Mouse (Mus musculus): Measurements from ENCODE around the gene Elf1. TPM values are rescaled to one million over a fixed set of nuclear protein-coding genes. Genes with fewer than 3 reads are reported as not detected.
"Not testable (repeated sequence)": the region's sequence is repeated elsewhere in the genome, so short reads cannot be mapped to it uniquely, and the experiment has no call there.

Elf1 gene
- total RNA-seq, 1 experiment from 2014 or later, result 335 TPM

DNA sequence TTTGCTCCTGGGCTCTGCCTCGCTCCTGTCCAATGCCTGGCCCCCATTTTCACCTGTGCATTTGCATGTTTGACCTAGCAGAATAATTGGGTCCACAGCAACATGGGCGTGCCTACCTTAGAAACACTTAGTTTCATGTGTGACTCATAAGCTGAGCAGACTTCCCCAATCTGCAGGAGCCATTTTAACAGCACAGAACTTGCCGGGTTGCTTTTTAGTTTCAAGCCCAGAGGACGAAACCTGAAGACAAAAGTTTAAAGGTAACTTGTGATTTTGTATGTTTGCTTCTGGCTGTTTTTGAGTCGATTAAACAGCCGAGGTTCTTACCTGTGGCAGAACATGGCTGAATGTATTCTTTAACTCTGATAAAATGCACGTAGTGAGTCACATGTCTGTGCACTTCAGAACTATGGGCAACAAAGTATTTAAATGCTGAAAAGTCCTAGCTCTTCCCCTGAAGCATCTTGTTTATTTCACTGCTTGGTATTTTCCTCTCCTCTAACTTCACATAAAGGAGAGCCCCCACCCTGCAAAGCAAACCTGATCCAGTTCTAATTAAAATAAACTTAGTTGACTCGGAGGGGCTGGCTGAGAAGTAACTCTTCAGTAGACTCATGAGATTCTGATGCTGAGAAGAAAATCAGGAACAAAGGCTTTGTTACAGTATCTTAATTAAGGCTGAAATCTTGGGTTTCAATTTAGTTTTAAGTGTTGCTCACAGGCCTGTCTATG, 34.7 kb downstream of the Elf1 start:
- peak; percentile 78 to 87 for ATAC-seq (replicated peaks in 1 of 2; ENCODE audit: insufficient read depth in 1 of 2, low FRiP score in 2 of 2, low TSS enrichment in 1 of 2, low read depth in 1 of 2, poor library complexity in 2 of 2, severe bottlenecking in 2 of 2)

DNA sequence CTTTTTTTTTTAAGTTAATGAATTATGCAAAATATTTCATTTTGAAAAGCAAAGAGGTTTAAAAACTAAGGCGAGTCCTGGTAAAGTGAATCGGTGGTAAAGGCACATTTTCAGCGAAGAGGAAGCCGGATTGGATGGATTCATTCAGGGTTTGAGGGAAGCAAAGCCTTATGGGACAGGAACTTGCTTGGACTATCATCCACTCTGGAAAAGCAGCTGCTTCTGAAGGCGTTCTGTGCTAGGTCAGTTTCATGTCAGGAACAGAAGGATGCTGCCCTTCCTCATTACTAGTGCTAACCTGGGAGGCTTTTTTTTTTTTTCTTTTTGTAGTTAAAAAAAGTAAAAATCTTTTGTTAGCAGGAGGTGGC, 35.2 kb downstream of the Elf1 start:
- ATAC-seq (replicated peaks in 1 of 2; ENCODE audit: insufficient read depth in 1 of 2, low FRiP score in 2 of 2, low TSS enrichment in 1 of 2, low read depth in 1 of 2, poor library complexity in 2 of 2, severe bottlenecking in 2 of 2), result peak in 1 of 2 experiments; percentile 46; a peak in 3 of 4 replicates

DNA sequence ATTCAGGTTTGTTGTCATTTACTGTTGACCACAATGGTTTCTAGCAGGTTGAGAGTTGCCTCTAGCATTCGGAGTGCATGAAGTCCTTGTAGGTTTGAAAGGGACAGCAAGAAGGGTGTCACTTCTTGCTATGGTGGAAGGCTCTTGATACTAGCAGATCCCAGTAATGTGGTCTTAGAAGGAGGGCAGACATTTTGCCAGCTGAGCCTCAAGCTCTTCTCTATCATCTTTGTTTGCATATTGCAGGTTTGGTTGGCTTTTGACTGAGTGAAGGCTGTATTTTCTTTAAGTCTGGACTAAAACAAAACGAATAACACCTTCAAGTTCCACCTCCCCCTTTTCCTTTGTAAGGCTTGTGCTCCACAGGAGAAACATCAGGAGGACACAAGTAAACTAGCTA, 35.8 kb downstream of the Elf1 start:
- no peak for ATAC-seq (replicated peaks in 1 of 2; ENCODE audit: insufficient read depth in 1 of 2, low FRiP score in 2 of 2, low TSS enrichment in 1 of 2, low read depth in 1 of 2, poor library complexity in 2 of 2, severe bottlenecking in 2 of 2)

DNA sequence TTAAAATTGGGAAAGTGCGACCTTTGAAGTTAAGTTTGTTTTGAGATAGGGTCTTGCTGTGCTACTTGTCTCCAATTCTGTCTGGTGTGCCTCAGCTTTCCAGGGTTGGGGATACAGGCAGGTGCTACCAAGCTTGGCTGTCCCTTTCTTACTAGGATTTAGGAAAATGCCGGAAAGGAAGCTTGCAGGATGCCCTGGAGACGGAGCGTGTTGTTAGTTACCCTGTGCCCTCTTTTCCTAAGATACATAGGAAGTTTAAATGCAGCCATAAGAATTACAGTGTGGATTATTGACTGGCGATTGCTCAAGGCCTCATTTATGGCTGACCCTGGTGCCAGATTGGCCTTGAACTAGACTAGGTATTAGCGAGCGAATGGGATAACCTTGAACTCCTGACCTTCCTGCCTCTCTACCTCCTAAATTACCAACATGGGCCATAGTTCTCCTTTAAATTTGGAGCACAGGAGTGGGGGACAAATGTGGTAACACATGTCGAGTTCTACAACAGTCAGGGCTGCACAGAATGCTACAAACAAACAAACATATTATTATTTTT, 36.3 kb downstream of the Elf1 start:
- ATAC-seq (replicated peaks in 1 of 2; ENCODE audit: insufficient read depth in 1 of 2, low FRiP score in 2 of 2, low TSS enrichment in 1 of 2, low read depth in 1 of 2, poor library complexity in 2 of 2, severe bottlenecking in 2 of 2), result no peak

DNA sequence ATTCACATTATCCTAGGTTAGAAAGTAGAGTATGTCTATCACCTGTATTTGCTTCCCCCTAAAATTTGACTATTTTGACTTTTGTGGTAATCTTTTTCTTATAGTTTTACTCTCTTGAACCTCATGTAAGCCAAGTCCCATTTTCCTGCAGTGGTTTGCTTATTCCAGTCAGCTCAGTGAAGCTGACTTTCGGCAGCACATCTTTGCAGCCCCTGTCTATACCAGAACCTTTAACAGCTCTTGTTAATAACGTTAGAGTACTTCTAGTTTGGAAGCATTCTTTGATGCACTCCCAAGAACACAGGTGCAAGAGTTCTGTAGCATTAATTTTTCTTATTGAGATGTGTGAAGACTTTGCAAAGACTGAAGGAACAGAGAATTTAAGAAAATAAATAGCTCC, 37.1 kb downstream of the Elf1 start:
- no peak for ATAC-seq (replicated peaks in 1 of 2; ENCODE audit: insufficient read depth in 1 of 2, low FRiP score in 2 of 2, low TSS enrichment in 1 of 2, low read depth in 1 of 2, poor library complexity in 2 of 2, severe bottlenecking in 2 of 2)

DNA sequence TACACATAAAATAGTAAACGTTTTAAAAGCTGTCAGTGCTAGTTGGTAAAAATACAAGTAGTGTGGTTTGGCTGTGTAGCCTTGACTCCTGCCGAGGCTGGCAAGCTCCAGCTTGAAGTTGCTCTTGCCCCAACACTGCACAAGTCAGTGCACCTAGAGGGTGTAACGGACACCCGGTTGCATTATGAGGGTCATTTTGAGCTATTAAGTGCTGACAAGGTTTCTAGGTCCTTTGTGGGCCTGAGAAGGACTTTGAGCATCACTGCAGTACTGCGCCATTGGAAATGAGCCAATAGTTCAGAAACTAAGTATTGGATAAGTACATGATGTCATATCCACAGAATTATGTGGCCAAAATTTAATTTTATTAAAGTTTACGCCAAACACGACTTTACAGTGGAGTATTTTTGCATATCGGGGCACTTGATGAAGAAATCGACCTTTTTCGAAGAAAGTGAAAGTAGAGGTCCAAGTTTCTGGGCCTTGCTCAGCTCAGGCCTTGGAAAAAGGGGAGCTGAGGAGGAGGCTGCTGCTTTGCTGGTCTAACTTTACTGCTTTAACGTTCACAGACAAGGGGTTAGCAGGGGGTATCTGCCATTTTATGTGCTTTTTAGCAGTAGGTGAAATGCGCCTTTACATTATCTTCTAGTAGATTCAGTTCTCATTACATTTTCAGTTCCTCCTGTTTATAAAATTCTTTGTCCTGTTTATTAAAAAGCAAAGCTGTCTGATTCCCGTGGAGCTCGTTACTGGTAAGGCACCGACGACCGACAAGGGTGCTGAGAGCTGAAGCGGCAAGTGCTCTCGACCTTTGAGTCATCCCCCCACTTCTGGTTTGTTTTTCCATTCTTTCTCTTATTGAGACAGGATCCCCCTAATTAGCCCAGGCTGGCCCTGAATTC, 38.0 kb downstream of the Elf1 start:
- no peak for ATAC-seq (replicated peaks in 1 of 2; ENCODE audit: insufficient read depth in 1 of 2, low FRiP score in 2 of 2, low TSS enrichment in 1 of 2, low read depth in 1 of 2, poor library complexity in 2 of 2, severe bottlenecking in 2 of 2)

DNA sequence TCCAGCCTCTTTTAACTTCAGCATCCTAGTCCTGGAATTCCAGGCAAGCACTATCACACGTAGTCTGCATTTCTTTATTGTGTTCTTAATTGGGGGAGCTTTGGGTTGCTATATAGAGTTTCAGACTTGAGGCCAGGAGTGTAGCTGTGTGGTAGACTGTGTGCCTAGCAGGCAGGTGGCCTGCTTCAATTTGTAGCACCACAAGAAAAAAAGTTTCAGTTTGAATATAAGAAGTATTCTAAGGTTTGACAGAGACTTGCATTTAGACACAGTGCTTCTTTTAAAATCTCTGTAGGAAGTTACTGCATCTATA, 38.6 kb downstream of the Elf1 start:
- ATAC-seq (replicated peaks in 1 of 2; ENCODE audit: insufficient read depth in 1 of 2, low FRiP score in 2 of 2, low TSS enrichment in 1 of 2, low read depth in 1 of 2, poor library complexity in 2 of 2, severe bottlenecking in 2 of 2), result no peak

DNA sequence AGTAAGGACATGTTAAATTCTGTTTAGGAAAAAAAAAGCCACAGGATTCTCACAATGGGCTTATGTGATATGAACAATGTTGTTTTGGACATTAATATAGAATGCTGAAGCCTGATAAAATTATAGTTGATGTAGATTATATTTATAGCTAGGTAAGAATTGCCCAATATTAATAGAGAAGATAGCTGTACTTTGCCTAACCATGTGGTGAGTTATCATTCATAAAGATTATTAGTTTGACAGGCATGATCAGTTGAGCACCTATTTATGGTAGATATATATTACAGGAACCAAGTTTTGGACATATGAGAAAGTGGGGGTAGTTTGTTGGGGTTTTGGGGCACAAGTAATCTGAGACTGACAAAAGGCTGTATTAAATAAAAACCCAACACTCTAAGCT, 39.6 kb downstream of the Elf1 start:
- ATAC-seq (replicated peaks in 1 of 2; ENCODE audit: insufficient read depth in 1 of 2, low FRiP score in 2 of 2, low TSS enrichment in 1 of 2, low read depth in 1 of 2, poor library complexity in 2 of 2, severe bottlenecking in 2 of 2), result no peak

DNA sequence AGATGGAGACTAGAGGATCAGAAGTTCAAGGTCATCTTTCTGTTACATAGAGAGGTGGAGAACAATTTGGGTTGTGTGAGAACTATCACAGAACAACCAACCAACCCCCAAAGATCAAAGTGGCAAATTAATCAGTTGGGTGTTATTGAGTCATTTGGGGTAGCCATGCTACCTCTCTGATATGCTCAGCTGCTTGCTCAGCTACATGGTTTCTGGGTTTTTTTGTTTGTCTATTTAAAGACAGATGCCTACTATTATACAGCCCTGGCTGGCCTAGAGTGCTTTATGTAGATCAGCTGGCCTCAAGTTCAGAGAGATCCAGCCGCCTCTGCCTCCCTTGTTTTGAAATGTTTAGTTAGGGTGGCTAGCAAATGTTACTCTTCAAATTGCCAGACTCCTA, 40.1 kb downstream of the Elf1 start:
- no peak for ATAC-seq (replicated peaks in 1 of 2; ENCODE audit: insufficient read depth in 1 of 2, low FRiP score in 2 of 2, low TSS enrichment in 1 of 2, low read depth in 1 of 2, poor library complexity in 2 of 2, severe bottlenecking in 2 of 2)

DNA sequence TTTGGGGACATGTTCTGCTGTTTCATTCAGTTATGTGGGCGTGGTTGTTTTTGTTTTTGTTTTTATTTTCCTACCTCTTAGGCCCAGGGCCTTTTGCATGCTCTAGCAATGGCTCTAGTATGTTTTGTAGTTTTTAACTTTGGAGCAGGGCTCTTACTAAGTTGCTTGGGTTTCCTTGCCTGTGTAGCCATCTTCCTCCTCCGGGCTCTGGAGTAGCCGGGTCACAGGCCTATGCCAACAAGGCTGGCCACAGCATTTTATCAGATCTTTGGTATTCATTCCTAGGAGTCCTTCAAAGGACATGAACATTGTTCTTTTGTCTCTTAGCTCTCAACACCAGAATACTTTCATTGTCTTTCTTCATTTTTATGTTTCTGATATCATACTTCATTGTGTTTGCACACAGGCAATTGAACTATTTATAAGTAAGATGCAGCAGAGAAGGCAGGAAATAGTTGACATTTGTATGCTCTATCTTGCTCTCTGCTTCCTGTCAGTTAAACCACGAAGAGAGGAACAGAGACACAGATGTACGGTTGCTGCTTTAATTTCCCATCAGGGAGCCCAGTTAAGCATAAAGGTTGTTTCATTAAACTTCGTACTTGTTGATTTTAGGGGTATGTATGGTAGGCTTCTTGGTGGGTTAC, 40.6 kb downstream of the Elf1 start:
- ATAC-seq (replicated peaks in 1 of 2; ENCODE audit: insufficient read depth in 1 of 2, low FRiP score in 2 of 2, low TSS enrichment in 1 of 2, low read depth in 1 of 2, poor library complexity in 2 of 2, severe bottlenecking in 2 of 2), result peak; percentile 61 to 65

DNA sequence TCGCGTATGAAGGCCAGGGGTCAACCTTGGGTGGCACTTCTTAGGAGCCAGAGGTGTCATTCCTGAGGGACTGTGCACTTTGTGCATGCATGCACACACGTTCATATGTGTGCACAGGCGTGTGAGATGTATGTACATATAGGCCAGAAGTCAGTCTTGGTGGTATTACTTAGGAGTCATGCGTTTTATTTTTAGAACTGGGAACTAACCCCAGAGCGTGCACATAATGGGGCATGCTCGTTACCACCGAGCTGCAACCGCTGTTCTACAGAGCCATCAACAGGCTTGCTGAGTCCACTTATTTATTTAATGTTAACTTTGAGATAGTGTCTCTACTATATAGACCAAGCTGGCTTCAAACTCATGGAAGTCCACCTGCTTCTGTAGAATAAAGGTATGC, 41.4 kb downstream of the Elf1 start:
- ATAC-seq (replicated peaks in 1 of 2; ENCODE audit: insufficient read depth in 1 of 2, low FRiP score in 2 of 2, low TSS enrichment in 1 of 2, low read depth in 1 of 2, poor library complexity in 2 of 2, severe bottlenecking in 2 of 2), result peak; percentile 32 to 50; a peak in 3 of 4 replicates

DNA sequence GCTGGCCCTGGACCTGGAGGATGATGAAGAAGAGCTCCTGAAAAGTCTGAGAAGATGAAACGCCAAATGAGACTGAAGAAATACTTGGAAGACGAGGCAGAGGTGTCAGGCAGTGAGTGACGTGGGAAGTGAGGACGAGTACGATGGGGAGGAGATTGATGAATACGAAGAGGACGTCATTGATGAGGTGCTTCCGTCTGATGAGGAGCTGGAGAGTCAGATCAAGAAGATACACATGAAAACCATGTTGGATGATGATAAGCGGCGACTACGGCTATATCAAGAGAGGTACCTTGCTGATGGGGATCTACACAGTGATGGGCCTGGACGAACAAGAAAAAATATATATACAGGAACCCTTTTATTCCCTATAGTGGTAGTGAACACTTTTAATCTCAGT, 45.1 kb downstream of the Elf1 start:
- ATAC-seq (replicated peaks in 1 of 2; ENCODE audit: insufficient read depth in 1 of 2, low FRiP score in 2 of 2, low TSS enrichment in 1 of 2, low read depth in 1 of 2, poor library complexity in 2 of 2, severe bottlenecking in 2 of 2), result not testable (repeated sequence)

DNA sequence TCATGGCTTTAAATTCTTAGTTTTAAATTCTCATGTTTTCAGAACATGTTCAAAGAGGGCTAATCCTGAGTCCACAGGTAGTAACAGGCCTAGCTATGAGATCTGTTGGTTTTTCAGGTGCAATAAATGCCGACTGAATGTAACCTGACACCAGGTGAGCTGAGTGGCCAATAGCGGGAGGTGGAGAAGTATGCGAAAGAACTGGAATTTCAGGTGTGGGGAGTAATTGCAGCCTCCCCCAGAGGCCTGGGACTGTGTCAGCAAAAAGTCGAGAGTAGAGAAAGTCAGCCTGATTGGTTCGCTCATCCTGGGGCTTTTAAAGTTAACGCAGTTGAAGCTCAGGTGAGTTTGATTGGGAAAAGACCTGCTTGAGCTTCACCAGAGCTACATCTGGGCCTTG, 46.7 kb downstream of the Elf1 start:
- ATAC-seq (replicated peaks in 1 of 2; ENCODE audit: insufficient read depth in 1 of 2, low FRiP score in 2 of 2, low TSS enrichment in 1 of 2, low read depth in 1 of 2, poor library complexity in 2 of 2, severe bottlenecking in 2 of 2), result no peak

DNA sequence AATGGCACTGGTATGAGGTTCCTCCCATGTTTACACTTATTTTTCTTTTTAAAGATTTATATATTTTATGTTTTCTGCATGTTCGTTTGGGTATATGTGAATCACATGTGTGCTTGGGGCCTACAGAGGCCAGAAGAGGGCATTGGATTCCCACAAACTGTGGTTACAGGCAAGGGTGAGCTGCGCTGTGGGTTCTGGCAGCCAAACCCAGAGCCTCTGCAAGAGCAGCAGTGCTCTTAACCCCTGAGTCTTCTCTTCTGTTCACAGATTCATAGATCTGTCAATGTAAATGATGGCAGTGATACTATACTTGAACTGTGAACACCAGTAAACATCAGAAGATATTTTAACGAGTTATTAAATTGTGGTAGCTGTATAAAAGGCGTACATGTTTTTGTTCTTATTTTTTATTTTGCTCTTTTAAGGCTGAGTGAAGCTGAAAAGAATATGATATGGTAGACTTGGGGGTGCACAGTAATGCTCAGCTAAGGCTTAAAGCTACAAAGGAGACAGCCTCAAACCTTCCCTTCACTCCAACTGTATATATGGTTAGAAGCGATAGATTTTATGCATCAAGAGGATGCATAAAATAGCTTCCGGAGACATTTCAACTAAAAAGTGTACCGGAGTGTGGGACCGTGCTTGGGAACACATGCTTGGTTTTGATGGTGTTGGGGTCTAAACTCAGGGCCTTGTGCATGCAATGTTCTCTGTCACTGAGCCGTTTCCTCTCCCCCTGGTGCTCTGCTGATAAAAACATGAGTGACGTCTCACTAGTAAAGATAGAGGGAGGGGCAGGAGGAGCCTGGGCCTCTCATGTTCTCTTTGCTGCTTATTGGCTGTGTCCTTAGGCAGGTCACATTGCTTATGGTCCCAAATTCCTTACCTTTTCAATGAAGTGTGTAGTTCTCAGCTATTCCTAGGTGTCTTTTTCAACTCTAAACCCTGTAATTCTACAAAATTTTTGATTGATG, 48.9 kb downstream of the Elf1 start:
- ATAC-seq (replicated peaks in 1 of 2; ENCODE audit: insufficient read depth in 1 of 2, low FRiP score in 2 of 2, low TSS enrichment in 1 of 2, low read depth in 1 of 2, poor library complexity in 2 of 2, severe bottlenecking in 2 of 2), result peak; percentile 83 to 85

DNA sequence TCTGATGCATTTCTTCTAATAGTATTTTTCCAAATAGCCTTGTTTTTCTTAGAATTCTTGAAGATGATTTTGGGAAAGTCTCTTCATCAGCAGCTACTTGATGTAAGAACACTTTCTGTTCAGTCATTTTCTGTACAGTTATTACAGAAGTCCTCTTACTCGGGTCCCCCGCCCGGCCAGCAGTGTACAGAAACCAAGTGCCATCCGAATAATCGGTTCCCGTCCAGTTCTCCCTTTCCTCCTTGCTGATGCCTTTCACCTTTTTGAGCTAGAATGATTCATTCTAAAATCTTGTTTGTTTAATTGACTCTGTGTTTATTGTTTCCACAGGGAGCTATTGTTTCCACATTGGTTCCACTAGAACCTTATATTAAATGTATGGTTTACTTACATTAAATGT, 49.8 kb downstream of the Elf1 start:
- no peak for ATAC-seq (replicated peaks in 1 of 2; ENCODE audit: insufficient read depth in 1 of 2, low FRiP score in 2 of 2, low TSS enrichment in 1 of 2, low read depth in 1 of 2, poor library complexity in 2 of 2, severe bottlenecking in 2 of 2)

DNA sequence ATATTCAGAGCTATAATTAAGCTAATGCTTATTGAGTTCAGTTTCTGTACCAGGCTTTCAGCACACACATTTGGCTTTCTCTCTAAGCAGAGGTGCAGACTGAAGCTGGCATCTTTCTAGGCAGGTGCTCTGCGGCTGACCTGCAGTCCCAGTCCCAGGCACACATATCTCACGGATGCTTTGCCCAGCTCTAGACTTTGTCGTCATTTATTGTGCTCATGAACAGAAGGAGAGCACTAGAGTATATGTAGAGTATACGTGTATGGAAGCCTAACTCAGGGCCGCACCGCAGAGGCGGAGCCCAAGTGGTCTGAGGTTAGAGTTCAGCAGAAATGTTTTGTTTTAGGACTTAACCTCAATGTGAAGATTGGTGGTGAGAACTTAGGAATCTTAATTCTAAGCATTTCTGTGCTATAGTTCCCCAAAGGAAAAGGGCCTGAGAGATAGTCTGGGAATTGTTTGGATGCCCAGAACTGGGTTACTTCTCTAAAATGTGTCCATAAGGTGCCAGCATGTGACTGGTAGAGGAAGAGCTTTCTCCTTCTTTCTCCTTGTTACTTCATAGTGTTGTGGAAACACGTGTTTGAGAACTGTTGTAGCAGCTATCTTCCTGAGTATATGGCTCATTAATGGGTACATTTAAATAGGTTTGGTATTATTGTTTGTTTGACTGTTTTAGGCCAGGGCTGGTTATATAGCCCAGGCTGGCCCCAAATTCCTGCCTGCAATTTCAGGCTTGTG, 51.2 kb downstream of the Elf1 start:
- ATAC-seq (replicated peaks in 1 of 2; ENCODE audit: insufficient read depth in 1 of 2, low FRiP score in 2 of 2, low TSS enrichment in 1 of 2, low read depth in 1 of 2, poor library complexity in 2 of 2, severe bottlenecking in 2 of 2), result no peak

Measured in hematopoietic stem cell, adult 5-6 weeks (primary cell).